Mouse (Mus musculus) layer of hippocampus, adult 8-10 months (tissue): ENCODE results near the gene Spint3. TPM values are rescaled to one million over a fixed set of nuclear protein-coding genes. Genes with fewer than 3 reads are reported as not detected.
"Not testable (repeated sequence)": the region's sequence is repeated elsewhere in the genome, so short reads cannot be mapped to it uniquely, and the experiment has no call there.

Experiments
- DNase-seq, 2 experiments: peaks; one replicate each; pipeline ENCODE4 v3.0.0; 2022; ENCODE audit warnings: low spot score in 2 of 2
- total RNA-seq, 4 experiments: library from RNA; stranded (reverse); gene quantifications; 2 replicates each; pipeline ENCODE4 v1.2.4; 2022

Gene Spint3
- total RNA-seq, result not detected

DNA sequence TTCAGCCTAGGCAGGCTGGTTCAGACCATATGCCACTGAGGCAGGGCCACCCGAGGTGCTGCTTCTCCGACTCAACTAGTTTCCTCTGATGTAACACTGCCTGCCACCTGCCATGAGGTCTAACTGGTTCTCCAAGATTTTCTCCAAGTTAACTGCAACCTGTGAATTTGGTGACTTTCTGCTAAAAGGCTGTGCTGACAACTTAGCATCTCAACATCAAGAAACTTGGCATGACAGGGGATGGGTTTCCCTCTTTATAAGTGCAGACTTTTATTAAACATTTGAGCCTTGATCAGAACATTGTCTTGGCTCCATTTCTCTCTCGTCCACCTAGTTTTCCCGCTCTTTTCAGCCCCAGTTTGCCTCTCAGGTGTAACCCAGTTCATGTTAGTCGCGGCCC, at the start of gene Spint3:
Gene Spint3, minus strand, starts transcription at position 101 of the 400 bp plus-strand sequence.
- DNase-seq, result not testable (repeated sequence)

DNA sequence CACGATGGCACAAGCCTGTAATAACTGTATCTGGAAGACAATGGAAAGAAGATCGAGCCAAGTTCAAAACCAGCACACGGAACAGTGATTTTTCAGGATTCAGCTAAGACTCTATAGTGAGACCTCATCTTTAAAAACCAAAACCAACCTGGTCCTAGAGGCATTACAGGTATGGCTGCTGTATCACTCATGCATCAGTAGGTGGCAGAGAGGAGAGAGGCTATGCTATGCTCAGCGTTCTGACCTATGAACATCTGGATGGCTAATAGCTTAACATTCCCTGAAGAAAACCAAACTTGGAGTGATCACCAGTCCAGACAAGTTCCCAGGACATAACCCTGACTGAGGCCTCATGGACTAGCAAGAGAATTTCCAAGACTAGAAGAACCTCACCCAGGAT, 48.5 kb upstream of the Spint3 start:
- no peak for DNase-seq

DNA sequence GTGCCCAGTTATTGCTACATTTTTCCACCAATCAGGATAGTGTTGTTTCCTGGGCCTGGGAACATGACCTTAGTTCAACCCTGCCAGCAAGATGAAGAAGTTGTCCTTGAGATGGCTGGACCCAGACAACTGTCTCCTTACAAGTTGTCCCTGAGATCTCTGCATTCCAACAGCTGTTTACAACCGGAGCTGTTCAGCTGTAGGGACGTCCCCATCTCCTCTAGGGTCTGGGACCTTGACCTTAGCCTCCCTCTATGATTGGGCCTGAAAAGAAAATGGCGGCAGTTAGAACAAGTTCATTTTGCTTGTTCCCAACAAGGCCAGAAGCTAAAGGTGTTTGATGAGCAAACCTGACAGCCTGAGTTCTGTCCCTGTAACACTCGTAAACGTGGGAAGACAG, 45.8 kb upstream of the Spint3 start:
- no peak for DNase-seq

DNA sequence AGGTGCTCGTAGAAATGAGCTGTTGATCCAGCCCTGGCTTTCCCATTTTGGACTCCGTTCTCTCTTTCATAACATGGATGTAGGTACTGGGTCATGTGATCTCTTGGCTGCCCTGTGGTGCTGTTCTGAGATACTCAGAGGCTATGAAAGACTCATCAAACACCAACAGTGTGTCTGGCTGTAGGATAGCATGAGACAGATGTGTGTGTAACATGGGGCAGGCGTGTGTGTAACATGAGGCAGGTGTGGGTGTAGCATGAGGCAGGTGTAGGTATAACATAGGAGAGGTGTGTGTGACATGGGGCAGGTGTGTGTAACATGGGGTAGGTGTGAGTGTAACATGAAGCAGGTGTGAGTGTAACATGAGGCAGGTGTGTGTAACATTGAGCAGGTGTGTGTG, 42.1 kb upstream of the Spint3 start:
- no peak for DNase-seq

DNA sequence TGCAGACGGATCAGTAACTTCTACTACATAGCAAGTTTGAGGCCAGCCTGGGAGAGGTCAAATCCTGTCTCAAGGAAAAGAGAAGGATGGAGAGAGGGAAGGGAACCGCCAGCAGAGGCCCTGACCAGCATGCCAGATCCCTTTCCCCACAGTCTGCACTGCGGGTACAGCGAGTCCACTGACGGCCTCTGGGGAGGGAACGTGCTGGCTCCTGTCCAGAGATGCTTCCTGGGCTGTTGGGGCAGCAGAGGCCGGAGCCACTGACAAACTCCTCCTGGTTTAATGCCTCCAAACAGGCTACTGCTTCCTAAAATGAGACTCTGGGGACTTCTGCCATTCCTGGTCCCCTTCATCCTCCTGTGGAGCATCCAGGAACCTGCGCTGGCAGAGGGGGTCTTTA, 40.2 kb upstream of the Spint3 start, which contains the start of the genes Wfdc6b and Wfdc8:
Gene Wfdc6b, plus strand, starts transcription at position 52 of the 400 bp plus-strand sequence.
Gene Wfdc8, minus strand, starts transcription at position 156 of the 400 bp plus-strand sequence.
- not testable (repeated sequence) for DNase-seq

DNA sequence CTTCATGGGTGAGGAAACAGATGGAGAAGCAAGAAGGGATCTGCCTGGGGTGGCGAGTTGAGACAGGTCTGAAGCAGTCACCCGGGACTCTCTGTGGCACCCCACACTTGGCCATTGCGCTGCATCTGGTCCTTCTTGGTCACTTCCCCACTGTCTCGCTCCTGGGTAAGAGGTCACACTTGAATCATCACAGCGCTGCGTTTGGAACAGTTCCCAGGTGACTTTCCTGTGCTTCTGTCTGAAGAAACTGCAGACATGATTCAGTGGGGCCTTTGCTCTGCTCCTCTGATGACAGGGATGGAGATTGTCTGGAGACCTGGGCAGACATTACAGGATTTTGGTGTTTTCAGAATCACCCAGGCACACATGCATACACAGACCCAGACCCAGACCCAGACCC, 35.5 kb upstream of the Spint3 start:
- no peak for DNase-seq

DNA sequence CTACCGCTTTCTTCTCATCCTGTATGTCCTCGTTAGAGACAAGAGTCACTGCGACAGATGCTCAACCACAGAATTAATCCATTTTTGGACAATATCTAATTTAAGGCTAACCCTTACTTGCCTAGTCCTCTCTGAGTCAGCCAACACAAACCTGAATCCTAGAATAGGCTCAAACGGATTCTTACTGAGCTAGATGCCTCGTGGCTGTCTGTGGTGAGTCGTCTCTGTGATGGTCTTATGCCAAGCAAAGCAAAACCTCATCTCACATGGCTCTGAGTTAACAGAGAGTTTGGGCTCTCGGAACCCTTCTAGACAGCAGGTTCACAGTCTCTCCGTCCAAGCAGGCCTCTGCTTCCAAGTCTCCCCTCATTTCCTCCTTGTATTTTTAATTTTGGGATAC, 31.2 kb upstream of the Spint3 start:
- DNase-seq, result no peak

DNA sequence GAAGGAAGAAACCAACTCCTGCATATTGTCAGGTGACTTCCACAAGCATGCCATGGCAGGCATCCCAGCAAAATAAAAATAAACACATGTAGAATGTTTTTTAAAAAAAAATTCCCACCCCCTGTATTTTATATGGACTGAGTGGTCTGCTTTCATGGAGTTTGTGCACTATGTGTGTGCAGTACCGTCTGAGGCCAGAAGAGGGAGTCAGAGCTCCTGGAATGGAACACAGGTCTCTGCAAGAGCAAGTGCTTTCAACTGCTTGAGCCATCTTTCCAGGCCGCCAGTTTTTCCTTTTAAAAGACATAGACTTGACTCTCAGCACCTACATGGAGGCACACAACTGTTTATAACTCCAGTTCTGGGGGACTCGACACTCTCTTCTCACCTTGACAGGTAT, 30.2 kb upstream of the Spint3 start:
- no peak for DNase-seq

DNA sequence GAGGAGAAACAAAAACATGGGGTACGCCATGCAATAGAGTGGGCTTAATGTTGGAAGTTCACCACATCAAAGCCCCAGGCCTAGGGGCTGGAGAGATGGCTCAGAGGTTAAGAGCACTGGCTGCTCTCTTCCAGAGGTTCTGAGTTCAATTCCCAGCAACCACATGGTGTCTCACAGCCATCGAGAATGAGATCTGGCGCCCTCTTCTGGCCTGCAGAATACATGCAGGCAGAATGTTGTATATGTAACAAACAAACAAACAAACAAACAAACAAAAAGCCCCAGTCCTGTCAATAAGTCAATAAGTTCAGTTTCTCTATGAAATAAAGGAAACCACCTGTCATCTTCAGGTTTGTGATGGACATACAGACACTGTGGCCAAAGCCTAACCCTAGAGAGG, 26.9 kb upstream of the Spint3 start:
- no peak for DNase-seq

DNA sequence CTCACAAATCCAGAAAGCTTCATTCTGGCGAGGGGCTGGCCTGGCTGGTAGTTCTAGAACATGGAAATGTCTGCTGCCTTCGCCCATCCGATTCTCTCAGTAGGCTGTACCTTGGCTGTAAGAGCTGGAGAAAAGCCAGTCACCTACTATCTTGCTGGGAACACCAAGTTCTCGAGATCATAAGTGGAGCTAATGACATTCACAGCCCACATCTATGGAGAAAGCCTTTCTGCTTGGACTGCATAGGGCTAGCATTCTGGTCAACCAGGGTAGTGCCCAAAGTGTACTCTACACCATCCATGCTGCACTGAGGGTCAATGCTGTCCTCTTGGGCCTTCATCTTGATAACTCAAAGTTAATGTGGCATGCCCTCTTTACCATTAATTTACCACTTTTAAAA, 20.2 kb upstream of the Spint3 start, which contains the start of gene Eppin:
Gene Eppin, minus strand, starts transcription at position 101 of the 400 bp plus-strand sequence.
- no peak for DNase-seq

DNA sequence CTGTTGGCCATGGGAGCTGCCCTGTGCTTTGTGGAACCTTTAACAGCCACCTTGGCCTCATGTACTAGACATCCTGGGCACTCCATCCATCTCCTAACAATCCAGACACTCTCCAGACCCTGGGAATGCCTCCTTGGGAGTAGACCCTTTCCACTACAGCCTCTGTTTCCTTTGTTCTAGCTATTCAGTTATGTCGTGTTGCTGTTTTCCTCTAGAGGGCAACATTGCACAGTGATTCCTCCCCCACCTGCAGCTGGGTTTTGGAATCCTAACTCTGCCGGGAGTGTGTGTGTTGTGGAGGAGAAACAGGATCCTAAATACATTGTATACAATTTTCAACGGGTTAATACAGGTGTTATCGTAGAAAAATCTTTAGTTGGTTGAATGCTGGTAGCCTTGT, 18.8 kb upstream of the Spint3 start:
- peak in 1 of 2 experiments; percentile 12 for DNase-seq

DNA sequence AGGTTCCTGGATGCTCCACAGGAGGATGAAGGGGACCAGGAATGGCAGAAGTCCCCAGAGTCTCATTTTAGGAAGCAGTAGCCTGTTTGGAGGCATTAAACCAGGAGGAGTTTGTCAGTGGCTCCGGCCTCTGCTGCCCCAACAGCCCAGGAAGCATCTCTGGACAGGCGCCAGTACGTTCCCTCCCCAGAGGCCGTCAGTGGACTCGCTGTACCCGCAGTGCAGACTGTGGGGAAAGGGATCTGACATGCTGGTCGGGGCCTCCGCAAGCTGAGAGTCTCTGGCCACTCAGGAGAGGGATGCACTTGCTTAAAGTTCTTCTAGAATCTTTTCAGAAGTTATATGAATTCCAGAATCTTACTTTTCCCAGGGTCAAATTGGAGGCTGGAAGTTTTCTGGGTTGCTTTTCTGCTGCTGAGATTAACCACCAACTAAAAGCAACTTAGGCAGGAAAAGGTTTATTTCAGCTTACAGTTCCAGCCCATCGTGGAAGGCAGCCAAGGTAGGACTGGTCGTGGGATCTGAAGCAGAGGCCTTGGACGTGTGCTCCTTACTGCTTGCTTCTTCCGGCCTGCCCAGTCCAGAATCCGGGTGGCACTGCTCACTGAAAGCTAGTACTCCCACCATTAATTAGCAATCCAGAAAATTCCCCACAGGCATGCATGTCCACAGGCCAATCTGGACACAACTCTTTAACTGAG, 11.9 kb upstream of the Spint3 start, which contains the start of gene Wfdc6a:
Gene Wfdc6a, minus strand, starts transcription at position 423 of the 701 bp plus-strand sequence.
- DNase-seq, result not testable (repeated sequence)

DNA sequence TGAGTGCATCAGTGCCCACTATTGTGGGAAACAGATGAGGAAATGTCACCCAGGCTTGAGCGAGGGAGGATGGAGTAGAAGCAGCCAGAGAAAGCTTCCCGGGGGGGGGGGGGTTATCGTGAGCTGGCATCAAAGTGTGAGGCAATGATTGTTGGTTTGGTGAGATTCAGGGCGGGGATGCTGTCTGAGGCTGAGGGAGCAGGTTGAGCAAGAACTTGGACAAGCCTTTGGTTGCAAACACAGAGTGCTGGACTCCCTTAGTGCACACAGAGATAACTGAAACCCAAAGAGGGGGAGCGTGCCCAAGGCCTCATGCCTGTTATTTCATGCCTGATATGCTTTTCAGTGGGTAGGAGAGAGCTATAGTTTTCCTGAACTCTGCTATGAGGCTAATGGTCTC, 5.8 kb downstream of the Spint3 start:
- no peak for DNase-seq

DNA sequence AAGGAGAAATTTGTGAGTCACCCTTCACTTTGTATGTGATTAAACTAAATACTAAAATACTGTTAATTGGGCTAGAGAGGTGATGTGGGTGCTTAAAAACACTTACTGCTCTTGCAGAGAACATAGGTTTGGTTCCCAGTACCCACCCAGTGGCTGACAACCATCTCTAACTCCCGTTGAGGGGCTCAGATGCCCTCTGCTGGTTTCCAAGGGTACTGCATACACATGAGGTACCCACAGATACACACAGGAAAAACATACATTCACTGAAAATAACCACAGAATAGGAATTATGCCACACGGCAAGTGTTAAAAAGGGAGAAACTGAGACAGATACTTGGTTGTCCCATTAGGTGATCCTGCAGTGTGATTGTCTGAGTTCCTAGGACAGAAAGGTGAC, 6.3 kb downstream of the Spint3 start:
- no peak for DNase-seq

DNA sequence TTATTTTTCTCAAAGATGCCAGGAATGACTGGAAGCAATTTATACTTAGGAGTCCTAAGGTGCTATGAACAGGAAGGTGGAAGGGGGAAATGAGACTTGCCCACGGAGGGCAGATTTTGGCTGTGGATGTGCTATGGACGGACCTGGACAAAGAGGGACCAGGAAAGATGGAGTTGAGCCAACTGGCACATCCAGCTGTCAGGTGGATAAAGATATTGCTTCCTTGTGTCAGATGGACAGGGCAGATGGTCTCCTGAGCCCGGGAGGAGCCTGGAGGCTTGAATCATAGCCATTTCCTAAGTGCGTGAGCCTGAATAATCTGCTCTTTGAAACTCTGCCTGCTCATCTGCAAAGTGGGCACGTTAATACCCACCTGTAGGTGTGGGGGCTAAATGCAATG, 8.9 kb downstream of the Spint3 start:
- DNase-seq, result no peak

DNA sequence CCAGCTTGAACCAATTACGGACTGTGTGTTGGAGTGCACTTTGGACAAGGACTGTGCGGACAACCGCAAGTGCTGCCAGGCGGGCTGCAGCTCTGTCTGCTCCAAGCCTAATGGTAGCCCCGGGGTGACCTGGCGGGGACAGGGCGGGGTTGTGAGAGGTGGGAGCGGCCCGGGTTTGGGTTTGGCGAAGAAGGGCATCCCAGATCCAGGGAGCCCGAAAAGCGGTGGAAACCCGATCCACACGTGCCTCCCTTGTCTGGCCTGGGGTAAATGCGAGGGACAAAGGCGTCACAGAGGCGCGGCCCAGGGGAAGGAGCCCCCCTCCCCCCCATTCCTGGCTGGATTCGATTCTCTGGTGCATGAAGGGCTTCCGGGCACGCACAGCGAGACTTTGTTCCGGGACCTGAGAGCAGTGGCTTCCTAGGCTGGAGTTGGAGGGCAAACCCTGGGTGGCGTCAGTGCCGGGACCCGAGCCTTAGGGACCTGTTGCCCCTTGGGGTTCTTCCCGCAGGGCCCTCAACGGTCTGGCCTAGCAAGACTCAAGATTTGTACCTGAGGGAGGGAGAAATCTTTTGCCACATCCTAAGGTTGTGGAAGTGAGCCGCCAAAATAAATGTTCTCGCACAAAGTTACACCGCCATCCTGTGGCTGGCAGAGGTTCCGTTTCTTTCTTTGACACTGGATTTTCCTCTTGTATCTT, 9.8 kb downstream of the Spint3 start:
- DNase-seq, result peak in 1 of 2 experiments; percentile 24

DNA sequence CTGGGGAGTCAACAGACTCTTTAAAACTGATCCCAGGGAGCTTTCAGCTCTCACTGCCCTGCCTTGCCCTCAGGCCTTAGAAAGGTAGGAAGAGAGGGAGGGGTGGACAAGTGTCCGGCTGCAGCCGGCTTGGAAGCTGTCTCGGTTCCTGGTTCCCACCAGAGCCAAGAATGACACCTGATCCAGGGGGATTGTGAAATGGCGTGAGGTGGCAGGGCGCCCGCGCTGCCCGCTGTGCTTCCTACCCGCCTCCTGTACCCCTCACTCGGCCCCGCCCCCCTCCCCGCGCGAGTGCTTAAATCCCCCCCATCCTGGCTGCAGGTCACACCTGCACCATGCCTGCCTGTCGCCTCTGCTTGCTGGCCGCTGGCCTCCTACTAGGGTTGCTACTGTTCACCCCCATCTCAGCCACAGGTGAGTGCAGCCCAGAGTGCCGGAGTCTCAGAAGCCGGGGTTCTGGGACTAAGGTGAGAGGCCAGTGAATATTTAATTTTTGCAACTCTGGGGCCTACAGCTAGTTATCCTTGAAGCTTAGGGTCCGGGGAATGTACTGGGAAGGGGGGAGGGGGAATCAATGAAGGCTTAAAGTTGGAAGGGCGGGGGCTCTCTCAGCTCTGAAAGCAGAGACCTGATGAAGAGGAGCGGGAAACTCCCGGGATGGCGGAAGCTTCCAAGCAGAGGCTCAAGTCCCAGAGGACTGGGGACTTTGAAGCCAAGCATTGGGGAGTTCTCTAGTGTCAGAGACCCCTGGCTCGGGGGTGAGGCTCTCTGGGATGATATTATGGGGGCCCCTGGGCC, 10.7 kb downstream of the Spint3 start, which contains the start of gene Wfdc2:
Gene Wfdc2, plus strand, starts transcription at position 23 of the 798 bp plus-strand sequence.
- no peak for DNase-seq

DNA sequence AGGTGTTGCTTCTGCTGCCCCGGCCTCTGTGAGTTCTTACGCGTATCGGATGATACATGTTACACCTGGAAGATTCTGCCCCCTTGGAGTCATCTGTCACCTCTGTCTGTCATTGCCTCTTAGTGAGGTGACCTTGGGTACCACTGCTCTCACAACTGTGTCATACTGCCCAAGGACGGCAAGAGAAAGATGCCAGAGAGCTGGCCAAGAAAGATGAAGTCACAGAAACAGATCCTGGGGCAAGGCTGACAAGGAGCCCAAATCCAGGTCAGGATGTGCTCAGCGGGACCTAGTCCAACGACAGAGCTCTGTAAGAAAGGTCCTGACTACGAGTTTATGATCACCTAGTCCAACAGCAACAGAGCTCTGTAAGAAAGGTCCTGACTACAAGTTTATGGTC, 13.2 kb downstream of the Spint3 start:
- no peak for DNase-seq

DNA sequence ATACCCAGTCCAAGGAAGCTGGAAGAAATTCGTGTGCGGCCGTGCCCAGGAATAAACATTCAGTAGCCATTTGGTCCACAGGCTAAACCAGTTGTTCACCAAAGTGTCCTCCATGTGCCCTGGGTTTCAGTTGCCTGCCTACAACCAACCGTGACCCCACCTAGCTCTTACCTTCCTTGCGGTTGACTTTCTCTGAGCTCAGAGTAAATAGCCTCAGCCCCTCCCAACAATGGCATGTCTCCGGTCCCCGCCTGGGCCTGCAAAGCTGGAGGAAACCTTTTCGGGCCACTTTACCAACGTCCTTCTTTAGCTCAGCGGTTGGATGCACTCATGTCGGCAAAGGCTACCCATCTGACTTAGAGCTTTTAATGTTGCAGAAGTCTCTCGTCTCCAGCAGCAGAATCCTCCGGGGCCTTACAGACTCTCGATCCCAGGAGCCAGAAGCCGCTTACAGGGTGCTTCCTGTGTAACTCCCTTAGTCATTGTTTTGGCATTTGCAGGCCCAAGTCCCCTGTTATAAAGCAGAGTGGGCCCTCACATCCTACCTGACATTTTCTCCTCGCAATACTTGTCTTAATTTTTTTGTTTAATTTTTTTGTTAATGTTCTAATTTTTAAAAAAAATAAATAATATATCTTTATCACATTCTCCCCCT, 14.1 kb downstream of the Spint3 start:
- DNase-seq, result no peak

DNA sequence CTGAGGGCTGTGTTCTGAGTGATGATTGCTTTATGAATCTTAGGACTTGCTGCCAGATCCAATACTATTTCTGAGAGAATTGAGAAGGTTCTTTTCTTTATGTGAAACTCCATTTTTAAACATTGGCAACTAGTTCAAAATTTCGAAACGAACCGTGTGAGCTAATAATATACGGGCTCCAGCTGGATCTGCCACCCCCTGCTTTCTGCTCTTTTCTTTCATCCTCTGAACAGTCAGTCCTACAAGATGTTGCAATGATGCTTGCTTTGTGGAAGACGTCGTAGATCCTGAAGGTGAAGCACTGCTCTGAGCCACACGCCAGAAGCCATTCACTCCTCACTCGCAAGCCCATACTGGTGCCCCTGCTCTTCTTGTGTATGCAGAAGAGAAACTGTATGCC, 14.8 kb downstream of the Spint3 start:
- DNase-seq, result peak; percentile 30 to 37

DNA sequence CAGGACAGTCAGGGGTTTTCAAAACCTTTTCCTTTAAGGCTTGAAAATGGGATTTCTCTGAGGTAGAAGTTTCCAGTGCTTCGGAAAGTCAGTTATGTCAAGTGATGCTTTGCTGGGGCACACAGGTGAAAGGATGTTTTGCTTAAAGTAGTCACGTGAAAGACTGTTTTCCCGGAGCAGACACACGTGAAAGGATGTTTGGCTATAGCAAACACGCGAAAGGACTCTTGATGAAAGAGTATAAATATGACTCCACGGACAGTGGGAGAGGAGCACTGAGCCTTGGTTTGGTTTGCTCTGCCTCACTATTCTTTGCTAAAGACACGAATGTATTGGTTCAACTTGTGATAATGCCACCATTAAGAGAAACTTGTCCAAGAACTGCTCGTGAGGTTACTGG, 21.8 kb downstream of the Spint3 start:
- no peak for DNase-seq
